Mouse (Mus musculus) layer of hippocampus, adult 18-20 months (tissue): Measurements from ENCODE around the gene Fkbp10. TPM values are rescaled to one million over a fixed set of nuclear protein-coding genes. Genes with fewer than 3 reads are reported as not detected.
A peak's percentile ranks its signal among the peaks of the same experiment; 100 is the strongest.

Experiments
- DNase-seq, 2 experiments: peaks; one replicate each; pipeline ENCODE4 v3.0.0; 2022; ENCODE audit warnings: low spot score in 2 of 2
- total RNA-seq, 2 experiments: library from RNA; stranded (reverse); gene quantifications; 2 replicates each; pipeline ENCODE4 v1.2.3; 2021

Gene Fkbp10
- total RNA-seq, 2 experiments from 2014 or later: 5.4 to 5.8 TPM

GRCm38 (mm10) chr11:100408835-100409462 is 6.5 kb upstream of the Fkbp10 start:
- DNase-seq: no peak

DNA sequence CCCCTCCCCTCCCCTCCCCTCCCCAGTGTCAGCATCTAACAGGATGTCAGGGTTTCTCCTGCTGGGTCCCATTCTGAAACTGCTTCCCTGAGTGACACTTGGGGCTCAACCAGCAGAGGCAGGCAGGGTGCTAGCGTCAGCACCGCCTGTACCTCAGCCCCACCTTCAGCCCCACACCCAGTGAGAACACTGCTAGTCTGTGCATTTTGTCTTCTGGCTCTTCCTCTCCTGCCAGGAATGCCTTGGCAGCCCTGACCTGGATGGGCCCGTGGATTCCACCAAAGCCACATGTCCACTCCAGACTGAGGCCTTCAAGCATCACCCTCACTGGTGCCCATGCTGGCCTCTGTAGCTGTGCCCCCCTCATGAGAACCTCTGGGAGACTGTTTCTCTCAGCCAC is 5.8 kb upstream of the Fkbp10 start:
- DNase-seq: no peak

- DNase-seq: no peak
These were observed 3.8 kb upstream of the Fkbp10 start for GRCm38 (mm10) chr11:100411736-100412135.

DNA sequence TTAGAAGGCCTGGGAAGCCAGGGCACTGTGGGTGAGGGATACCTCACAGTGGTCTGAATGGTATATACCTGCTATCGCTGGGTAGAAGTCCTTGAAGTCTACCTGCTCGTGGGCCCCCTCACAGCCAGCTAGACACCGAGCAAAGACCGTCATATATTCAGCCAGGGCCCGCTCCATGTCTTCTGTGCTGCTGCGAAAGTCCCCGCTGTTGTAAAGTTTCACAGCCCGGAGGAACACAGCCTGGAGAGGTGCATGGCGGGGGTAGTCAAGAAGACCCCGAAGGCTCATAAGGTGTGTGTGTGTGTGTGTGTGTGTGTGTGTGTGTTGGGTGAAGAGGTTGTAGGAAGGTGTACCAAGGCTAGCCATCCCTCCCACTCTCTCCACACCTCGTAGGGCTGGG is 2.0 kb upstream of the Fkbp10 start:
- DNase-seq: no peak

- peak; percentile 56 to 76 for DNase-seq
These were observed 1.2 kb upstream of the Fkbp10 start, which contains the start of gene P3h4 for GRCm38 (mm10) chr11:100414021-100414913. Gene P3h4 (minus strand): TSS chr11:100414836.

GRCm38 (mm10) chr11:100421537-100421936 is 6.0 kb downstream of the Fkbp10 start:
- DNase-seq: no peak

DNA sequence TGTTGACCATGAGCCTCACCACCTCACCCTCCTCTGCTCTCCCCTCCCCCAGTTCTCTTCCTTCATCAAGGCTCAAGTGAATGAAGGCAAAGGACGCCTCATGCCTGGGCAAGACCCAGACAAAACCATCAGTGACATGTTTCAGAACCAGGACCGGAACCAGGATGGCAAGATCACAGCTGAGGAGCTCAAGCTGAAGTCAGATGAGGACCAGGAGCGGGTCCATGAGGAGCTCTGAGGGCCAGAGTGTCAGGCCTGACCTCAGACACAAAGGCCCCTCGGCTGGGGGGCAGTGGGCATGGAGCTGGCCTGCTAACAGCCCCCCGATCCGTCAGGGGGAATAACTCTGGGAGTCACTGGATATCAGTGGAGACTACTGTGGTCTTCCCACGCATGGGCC is 8.3 kb downstream of the Fkbp10 start:
- no peak for DNase-seq

DNA sequence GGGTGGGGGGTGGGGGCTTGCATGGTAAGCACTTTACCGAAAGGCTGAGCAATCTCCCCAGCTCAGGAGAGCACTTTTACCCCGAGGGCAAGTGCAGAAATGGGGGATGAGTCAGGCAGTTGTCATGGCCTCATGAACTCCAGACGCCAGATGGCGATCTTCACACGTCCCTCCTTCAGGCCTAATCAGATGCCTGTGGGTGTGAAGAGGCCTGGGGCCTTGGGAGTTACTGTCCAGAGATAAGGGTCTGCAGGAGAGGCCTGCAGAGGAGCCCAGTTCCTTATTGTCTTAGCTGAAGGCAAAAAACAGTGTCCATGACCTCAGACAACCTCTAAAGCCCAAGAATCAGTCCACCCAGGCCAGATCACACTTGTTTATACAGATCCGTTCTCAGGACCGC is 10.4 kb downstream of the Fkbp10 start:
- DNase-seq: peak; percentile 31 to 81

GRCm38 (mm10) chr11:100426820-100427219 is 11.3 kb downstream of the Fkbp10 start:
- DNase-seq: no peak

GRCm38 (mm10) chr11:100428612-100429199 is 13.2 kb downstream of the Fkbp10 start:
- peak in 1 of 2 experiments; percentile 28 for DNase-seq

- DNase-seq: no peak
These were observed 14.6 kb downstream of the Fkbp10 start for GRCm38 (mm10) chr11:100430052-100430451.

GRCm38 (mm10) chr11:100432002-100432401 is 16.5 kb downstream of the Fkbp10 start:
- DNase-seq: no peak

DNA sequence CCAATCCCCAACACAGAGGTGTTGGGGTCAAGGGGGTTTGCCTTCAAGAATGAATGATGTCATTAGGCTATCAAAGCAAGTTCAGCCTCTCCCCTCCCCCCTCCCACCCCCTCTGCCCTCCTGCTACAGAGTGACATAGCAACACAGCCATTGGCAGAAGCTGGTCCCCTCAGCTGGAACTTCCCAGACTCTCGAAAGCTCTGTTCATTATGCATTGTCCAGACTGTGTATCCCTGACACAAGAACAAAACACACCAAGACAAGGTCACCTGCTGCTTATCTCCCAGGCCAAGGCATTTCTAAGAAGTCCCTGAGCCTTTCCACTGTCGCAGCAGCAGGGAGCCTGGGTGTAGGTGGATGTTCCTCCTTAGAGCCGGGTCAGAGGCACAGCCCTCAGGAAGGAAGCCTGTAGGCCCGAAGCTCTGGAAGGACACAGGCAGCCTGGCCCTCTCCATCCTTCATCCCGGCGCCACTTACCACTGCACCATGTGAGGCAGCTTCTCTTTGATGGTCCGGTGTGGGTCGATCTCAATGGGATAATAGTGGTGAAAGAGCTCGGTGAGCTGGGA is 20.3 kb downstream of the Fkbp10 start:
- no peak for DNase-seq

GRCm38 (mm10) chr11:100437901-100438300 is 22.4 kb downstream of the Fkbp10 start:
- DNase-seq: no peak

DNA sequence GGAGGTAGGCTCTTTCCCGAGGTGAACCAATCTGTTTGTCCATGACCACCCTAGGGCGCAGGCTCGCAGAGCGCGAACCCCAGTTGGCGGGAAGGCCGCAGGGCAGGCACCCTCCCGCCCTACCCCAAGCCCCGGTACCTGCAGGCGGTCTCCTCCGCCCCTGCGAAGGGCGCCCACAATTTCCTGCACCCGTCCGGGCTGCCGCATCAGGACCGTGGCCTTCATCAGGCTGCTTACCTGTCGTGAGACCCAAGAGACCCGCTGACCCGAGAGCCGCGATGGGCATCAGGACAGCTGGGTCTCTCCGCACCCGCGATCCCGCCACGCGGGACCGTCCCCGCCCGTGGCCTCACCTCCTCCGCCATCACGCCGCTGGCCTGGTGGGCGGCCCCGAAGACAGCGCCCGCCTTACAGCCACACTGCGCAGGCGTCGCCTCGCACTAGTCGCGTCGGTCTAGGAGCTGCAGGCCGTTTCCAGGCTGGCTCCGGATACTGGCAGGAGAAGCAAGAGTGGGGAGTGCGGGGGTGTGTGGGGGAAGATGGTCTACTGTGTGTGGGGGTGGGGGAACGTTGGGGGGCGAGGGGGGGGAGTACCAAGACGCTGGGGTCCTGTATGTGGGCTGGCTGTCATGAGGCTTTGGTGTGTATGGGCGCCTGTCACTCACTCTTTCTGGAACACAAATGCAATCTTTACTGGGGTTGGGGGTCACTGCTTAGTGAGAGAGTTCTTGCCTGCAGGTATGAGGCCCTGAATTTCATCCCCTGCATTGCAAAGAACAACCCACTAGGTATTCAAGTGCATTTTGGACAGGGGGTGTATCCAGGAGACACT is 25.4 kb downstream of the Fkbp10 start:
- peak; percentile 77 to 87 for DNase-seq

- DNase-seq: no peak
These were observed 26.3 kb downstream of the Fkbp10 start, which contains the start of the genes Nt5c3b and Klhl10 for GRCm38 (mm10) chr11:100441797-100442196. Gene Nt5c3b (minus strand): TSS chr11:100441808. Gene Klhl10 (plus strand): TSS chr11:100441917.

DNA sequence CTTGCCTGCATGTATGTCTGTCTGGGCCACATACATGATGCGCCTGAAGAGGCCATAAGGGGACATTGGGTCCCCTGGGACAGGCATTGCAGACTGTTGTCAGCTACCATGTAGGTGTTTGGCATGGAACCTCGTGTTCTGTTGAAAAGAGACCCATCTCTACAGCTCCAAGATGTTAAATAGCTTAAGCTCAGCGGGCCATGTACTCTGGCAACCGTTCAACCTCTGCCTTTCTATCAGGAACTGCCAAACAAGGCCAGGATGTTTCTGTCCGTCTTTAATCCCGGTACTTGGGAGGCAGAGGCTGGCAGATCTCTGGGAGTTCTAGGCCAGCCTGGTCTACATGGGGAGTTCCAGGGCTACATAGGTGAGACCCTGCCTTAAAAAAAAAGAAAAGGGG is 27.1 kb downstream of the Fkbp10 start:
- peak in 1 of 2 experiments; percentile 29 for DNase-seq

DNA sequence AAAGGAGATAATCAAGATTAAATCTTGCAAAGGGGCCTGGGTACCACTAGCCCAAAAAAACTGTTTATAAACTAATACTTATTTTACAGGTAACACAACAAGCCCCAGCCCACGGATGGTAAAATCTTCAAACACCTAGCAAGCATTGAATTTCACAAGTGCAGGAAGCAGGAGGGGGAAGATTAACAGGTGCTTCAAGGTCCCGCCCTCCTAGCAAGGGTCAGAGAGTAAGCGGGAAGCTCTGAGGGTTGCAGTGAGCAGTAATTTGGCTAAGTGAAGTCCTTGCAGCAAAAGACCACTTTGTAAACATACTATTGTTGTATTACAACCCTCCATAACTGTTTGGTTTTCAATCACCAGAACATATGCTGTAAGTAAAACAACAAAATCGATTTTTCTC is 41.8 kb downstream of the Fkbp10 start:
- DNase-seq: no peak

DNA sequence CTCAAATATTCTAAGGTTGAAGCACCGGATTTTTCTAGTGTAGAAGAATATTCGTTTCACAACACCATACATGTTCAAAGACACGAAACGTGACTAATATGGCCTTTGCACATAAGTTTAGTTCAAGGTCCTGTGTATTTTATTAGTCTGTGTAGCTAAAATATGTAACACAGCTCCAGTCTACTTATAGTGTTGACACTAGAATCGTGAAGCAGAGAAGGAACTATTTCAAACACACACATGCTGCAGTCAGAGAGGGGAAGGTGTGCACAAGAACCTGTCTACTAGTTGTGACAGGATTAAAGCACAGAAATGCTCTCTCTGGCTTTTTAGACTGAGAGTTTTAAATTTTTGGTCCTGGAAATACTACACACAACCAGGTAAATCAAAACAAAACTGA is 42.2 kb downstream of the Fkbp10 start:
- no peak for DNase-seq

- DNase-seq: peak; percentile 41 to 82
These were observed 47.2 kb downstream of the Fkbp10 start for GRCm38 (mm10) chr11:100462699-100463098.
